Mouse (Mus musculus) lung, embryonic 16.5 days (tissue): ENCODE measurements around the gene Col20a1. TPM values are rescaled to one million over a fixed set of nuclear protein-coding genes. Genes with fewer than 3 reads are reported as not detected.
A peak's percentile ranks its signal among the peaks of the same experiment; 100 is the strongest.

Experiments
- ATAC-seq: fragments of 200-750 bp; cut with Nextera tagmentation; 2 replicates; pipeline ENCODE4 v1.8.0; 2017; ENCODE audit warnings: low read depth, mild to moderate bottlenecking, moderate library complexity
- H3K27ac ChIP-seq: fragments of 300-500 bp; sonication (generic); 2 replicates; pipeline ENCODE4 v1.5.1; 2014; ENCODE audit warnings: mild to moderate bottlenecking, control low read depth, low read length
- H3K27me3 ChIP-seq: fragments of 300-500 bp; sonication (generic); 2 replicates; pipeline ENCODE4 v1.6.1; 2014; ENCODE audit warnings: low read depth, low read length, mixed read lengths; ENCODE audit not compliant: control insufficient read depth, insufficient read depth
- H3K36me3 ChIP-seq: fragments of 300-500 bp; sonication (generic); 2 replicates; pipeline ENCODE4 v1.6.1; 2014; ENCODE audit warnings: low read length; ENCODE audit not compliant: control insufficient read depth, insufficient read depth
- H3K4me1 ChIP-seq: fragments of 300-500 bp; sonication (generic); replicated peaks from 2 replicates; pipeline ENCODE4 v1.6.1; 2014; ENCODE audit warnings: low read length, mixed read lengths; ENCODE audit not compliant: control insufficient read depth, insufficient read depth
- H3K4me2 ChIP-seq: fragments of 300-500 bp; sonication (generic); 2 replicates; pipeline ENCODE4 v1.6.1; 2014; ENCODE audit warnings: low read depth, low read length, control low read depth
- H3K4me3 ChIP-seq: fragments of 300-500 bp; sonication (generic); 2 replicates; pipeline ENCODE4 v1.5.1; 2014; ENCODE audit warnings: mild to moderate bottlenecking, low read length, control low read depth
- H3K9ac ChIP-seq: fragments of 300-500 bp; sonication (generic); 2 replicates; pipeline ENCODE4 v1.6.1; 2014; ENCODE audit warnings: low read length, control low read depth
- H3K9me3 ChIP-seq: fragments of 300-500 bp; sonication (generic); 2 replicates; pipeline ENCODE4 v1.6.1; 2016; ENCODE audit warnings: low read length; ENCODE audit not compliant: control insufficient read depth
- WGBS: fragments of 180-500 bp; shearing (Covaris S2); extraction: QIAGEN DNeasy Blood & Tissue Kit; methylation state at CpG from one replicate; pipeline ENCODE4 v1.1.7; 2014; 5-methylcytosine and 5-hydroxymethylcytosine counted together
- polyA plus RNA-seq: library from polyadenylated mRNA; unstranded; fragments of >200 nt; fragmentation: Nextera tagmentation; extraction: Ambion mirVana; gene quantifications from 2 replicates; pipeline ENCODE4 v1.2.1, GENCODE M21; 2015

Gene Col20a1
- polyA plus RNA-seq, 1 experiment from 2014 or later, result 0.09 TPM

- ATAC-seq, result no peak
- no peaks in the 10 kb centered on the region for H3K27me3 ChIP-seq
- H3K4me1 ChIP-seq, result peaks cover 6% of the 10 kb centered on the region
- 57% methylated on average over 2 of the region's 2 CpGs for WGBS
- H3K4me2 ChIP-seq, result no peak overlapping the region
- no peak overlapping the region for H3K9ac ChIP-seq
- no peaks in the 10 kb centered on the region for H3K9me3 ChIP-seq
- H3K4me3 ChIP-seq, result no peak overlapping the region
- no peak overlapping the region for H3K27ac ChIP-seq
- no peaks in the 10 kb centered on the region for H3K36me3 ChIP-seq
Measured at GRCm38 (mm10) chr2:180962616-180963308, 23.6 kb upstream of the Col20a1 start.

GRCm38 (mm10) chr2:180963956-180964355 is 22.4 kb upstream of the Col20a1 start:
- no peaks in the 10 kb centered on the region for H3K9me3 ChIP-seq
- no peak for ATAC-seq
- H3K27me3 ChIP-seq, result no peaks in the 10 kb centered on the region
- H3K36me3 ChIP-seq, result no peaks in the 10 kb centered on the region
- H3K4me3 ChIP-seq, result no peak overlapping the region
- H3K4me1 ChIP-seq, result peaks cover 12% of the 10 kb centered on the region
- no peak overlapping the region for H3K9ac ChIP-seq
- no peak overlapping the region for H3K27ac ChIP-seq
- 8% methylated on average over 5 of the region's 5 CpGs for WGBS
- H3K4me2 ChIP-seq, result no peak overlapping the region

DNA sequence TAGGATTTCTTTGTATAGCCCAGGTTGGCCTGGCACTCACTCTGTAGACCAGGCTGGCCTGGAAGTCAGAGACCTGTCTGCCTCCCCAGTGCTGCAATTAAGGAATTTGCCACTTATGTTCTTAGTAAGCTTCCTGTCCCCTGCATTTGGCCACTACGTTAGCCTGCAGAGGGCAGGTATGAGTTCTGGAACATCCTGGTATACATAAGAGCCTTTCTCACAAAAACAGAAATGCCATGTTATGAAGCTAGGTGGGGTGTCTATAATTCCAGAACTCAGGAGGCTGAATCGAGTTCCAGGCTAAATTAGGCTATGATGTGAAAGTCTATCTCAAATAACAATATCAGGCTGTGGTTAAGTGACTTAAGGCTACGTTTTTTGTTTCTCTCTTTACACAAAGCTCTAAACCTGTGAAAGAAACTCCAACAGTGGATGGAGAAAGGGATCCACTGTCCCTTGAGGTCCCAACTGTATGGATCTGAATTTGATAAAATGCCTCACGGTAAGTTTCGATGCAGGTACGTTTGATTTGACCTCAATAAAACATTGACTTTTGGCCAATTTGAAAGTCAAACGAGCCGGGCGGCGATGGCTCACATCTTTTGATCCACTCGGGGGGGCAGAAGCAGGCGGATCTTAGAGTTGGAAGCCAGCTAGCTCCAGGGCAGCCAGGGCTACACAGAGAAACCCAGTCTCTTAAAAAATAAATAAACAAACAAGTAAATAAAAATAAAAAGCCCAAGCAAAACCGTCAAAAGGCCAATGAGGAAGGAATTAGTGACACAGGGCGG is 20.0 kb upstream of the Col20a1 start:
- ATAC-seq, result no peak
- H3K9me3 ChIP-seq, result no peaks in the 10 kb centered on the region
- peak overlapping the region; percentile 84 for H3K27ac ChIP-seq
- peaks cover 12% of the 10 kb centered on the region for H3K4me1 ChIP-seq
- H3K27me3 ChIP-seq, result no peaks in the 10 kb centered on the region
- peaks cover 11% of the 10 kb centered on the region; the same call in 1 of the 2 replicates for H3K36me3 ChIP-seq
- peak overlapping the region; percentile 90 for H3K4me2 ChIP-seq
- peak overlapping the region; percentile 98 for H3K9ac ChIP-seq
- H3K4me3 ChIP-seq, result peak overlapping the region; percentile 93
- 11% methylated on average over 14 of the region's 14 CpGs for WGBS

DNA sequence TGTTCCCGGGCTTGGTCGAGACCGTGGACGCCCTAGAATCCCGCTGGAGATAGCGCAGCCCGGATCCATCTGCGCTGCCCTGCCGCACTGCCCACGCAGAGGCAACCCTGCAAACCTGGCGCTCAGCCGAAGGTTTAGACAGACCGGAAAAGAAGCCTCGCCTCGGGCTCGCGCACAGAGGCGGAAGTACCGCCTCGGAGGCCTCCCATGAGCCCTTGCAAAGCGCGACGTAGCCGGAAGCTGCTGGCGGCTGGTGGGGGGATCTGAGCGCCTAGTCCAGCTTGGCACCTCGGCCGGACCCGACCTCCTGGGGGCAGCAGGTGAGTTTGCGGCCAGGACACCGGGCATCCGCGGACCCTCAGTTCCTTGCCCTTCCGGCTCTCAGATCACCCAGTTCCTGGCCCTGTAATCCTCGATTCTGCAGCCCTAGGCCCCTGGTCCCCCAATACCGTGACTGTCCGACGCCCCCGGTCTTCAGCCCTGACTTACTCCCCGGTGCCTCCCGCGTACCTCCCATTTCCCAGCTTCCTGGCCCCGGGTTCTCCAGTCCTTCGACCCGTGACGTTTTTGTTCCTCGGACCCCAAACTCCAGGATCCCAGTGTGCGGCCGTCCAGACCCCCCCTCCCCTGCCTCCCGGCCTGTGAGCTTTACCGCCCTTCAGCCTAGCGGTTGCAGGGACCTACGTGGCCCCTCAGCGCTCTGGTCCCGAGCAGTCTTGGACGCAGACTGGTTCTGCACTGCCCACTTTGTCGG is 19.1 kb upstream of the Col20a1 start, which contains the start of gene Arfgap1:
TSS of gene Arfgap1 (plus strand) at position 216 of the 754 bp plus-strand sequence.
- WGBS, result under 1% methylated on average over 57 of the region's 57 CpGs
- H3K27me3 ChIP-seq, result no peaks in the 10 kb centered on the region
- H3K27ac ChIP-seq, result peak within 1 kb of the TSS; percentile 84
- H3K9ac ChIP-seq, result peak within 1 kb of the TSS; percentile 98
- H3K4me1 ChIP-seq, result peaks cover 12% of the 10 kb centered on the region
- H3K4me2 ChIP-seq, result peak within 1 kb of the TSS; percentile 90
- peak; percentile 95 for ATAC-seq
- H3K9me3 ChIP-seq, result no peaks in the 10 kb centered on the region
- H3K36me3 ChIP-seq, result peaks cover 20% of the 10 kb centered on the region
- peak within 1 kb of the TSS; percentile 93 for H3K4me3 ChIP-seq

GRCm38 (mm10) chr2:180981133-180981532 is 5.2 kb upstream of the Col20a1 start:
- peaks cover 47% of the 10 kb centered on the region for H3K36me3 ChIP-seq
- ATAC-seq, result no peak
- H3K4me3 ChIP-seq, result no peak overlapping the region
- H3K27ac ChIP-seq, result no peak overlapping the region
- H3K4me2 ChIP-seq, result no peak overlapping the region
- WGBS, result 72% methylated on average over 6 of the region's 6 CpGs
- H3K9me3 ChIP-seq, result no peaks in the 10 kb centered on the region
- no peak overlapping the region for H3K9ac ChIP-seq
- no peaks in the 10 kb centered on the region for H3K27me3 ChIP-seq
- H3K4me1 ChIP-seq, result no peaks in the 10 kb centered on the region

DNA sequence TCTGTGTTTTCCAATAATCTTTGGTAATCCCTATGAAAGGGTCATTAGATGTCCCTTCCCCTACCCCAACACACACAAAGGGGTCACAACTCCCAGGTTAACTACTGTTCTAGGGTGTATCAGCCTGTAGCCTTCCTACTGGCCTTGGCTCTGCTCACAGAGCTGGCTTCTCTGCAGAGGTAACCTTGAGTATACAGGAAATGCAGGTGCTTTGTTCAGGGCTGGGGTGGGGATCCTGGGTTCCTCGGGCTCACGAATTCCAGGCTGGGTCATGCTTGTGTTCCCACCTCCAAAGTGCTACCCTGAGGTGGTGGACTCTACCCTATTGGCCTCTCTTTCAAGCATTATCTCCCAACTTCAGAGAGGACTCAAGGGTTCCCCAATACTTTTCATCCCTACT is 700 bp upstream of the Col20a1 start:
- WGBS, result 61% methylated on average over 2 of the region's 2 CpGs
- ATAC-seq, result no peak
- peaks cover 19% of the 10 kb centered on the region for H3K36me3 ChIP-seq
- H3K27ac ChIP-seq, result no peak overlapping the region
- no peak overlapping the region for H3K4me2 ChIP-seq
- no peaks in the 10 kb centered on the region for H3K4me1 ChIP-seq
- H3K4me3 ChIP-seq, result no peak overlapping the region
- no peaks in the 10 kb centered on the region for H3K27me3 ChIP-seq
- H3K9ac ChIP-seq, result no peak overlapping the region
- H3K9me3 ChIP-seq, result no peaks in the 10 kb centered on the region

DNA sequence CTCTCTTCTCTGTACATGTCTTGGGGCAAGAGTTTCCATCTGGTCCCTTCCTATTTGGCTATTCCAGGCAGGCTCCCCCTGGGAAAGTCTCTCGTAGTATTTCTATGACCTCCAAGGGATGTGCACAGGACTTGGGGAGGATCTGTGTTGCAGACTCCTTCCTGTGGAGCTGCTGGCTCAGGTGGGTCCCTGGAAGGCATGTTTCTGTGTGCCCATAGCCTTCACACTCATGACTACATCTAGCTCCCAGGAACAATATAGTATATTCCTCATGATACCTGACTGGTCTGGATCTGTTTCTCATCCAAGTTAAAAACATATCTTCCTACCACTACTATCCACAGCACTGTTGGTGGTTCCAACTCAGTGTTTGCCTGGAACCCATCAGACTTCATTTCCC is 666 bp downstream of the Col20a1 start:
- WGBS, result 63% methylated on average over 1 of the region's 1 CpGs
- H3K4me3 ChIP-seq, result no peak overlapping the region
- no peak for ATAC-seq
- peaks cover 8% of the 10 kb centered on the region; the same call in 1 of the 2 replicates for H3K36me3 ChIP-seq
- no peaks in the 10 kb centered on the region for H3K9me3 ChIP-seq
- H3K4me2 ChIP-seq, result no peak overlapping the region
- H3K9ac ChIP-seq, result no peak overlapping the region
- H3K27ac ChIP-seq, result no peak overlapping the region
- H3K27me3 ChIP-seq, result no peaks in the 10 kb centered on the region
- no peaks in the 10 kb centered on the region for H3K4me1 ChIP-seq

DNA sequence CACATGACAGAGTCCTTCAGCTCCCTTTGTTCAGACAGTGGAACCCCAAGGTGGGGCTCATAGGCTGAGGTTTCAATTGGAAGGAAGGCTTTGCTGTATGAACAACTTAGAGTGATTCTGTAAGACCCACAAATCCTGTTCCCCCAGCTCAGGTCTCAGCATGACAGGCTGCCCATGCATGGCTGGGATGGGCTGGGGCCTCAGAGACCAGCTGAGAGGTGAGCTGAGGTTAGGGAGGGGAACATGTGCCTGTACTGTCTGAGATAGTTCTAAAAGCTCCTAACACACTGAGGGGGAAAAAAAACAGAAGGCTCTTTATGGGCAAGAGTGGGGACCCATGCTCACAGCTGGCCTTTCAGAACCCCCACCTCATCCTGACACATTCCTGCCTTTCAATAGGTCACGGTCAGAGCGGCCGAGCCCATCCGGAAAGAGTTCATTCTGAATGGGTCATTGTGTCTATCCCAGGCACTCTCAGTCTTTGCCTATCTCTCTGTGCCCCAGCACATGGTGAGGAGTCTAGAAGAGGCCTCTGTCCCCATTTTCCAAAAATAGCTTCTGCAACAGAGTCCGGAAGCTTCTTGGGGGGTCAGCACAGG is 1.2 kb downstream of the Col20a1 start:
- no peak overlapping the region for H3K4me2 ChIP-seq
- WGBS, result 46% methylated on average over 5 of the region's 5 CpGs
- H3K4me3 ChIP-seq, result no peak overlapping the region
- no peak overlapping the region for H3K9ac ChIP-seq
- no peaks in the 10 kb centered on the region for H3K4me1 ChIP-seq
- H3K27me3 ChIP-seq, result no peaks in the 10 kb centered on the region
- no peak for ATAC-seq
- H3K9me3 ChIP-seq, result no peaks in the 10 kb centered on the region
- peaks cover 3% of the 10 kb centered on the region; the same call in 1 of the 2 replicates for H3K36me3 ChIP-seq
- no peak overlapping the region for H3K27ac ChIP-seq
